Mouse (Mus musculus) adipose tissue, adult 10 weeks (tissue): ENCODE data around the gene Hist1h2af. TPM values are rescaled to one million over a fixed set of nuclear protein-coding genes. Genes with fewer than 3 reads are reported as not detected.

ENCODE experiments used
- polyA plus RNA-seq: library from polyadenylated mRNA; stranded (reverse); fragments of 350-450 nt; fragmentation: Illumina TruSeq; extraction: RNeasy Lipid Tissue Mini Kit (QIAGEN cat#74804); gene quantifications from one replicate; pipeline ENCODE4 v1.2.3, GENCODE M21; 2014; ENCODE audit warnings: low read depth, low replicate concordance

The Hist1h2af gene
- polyA plus RNA-seq, result not detected

DNA sequence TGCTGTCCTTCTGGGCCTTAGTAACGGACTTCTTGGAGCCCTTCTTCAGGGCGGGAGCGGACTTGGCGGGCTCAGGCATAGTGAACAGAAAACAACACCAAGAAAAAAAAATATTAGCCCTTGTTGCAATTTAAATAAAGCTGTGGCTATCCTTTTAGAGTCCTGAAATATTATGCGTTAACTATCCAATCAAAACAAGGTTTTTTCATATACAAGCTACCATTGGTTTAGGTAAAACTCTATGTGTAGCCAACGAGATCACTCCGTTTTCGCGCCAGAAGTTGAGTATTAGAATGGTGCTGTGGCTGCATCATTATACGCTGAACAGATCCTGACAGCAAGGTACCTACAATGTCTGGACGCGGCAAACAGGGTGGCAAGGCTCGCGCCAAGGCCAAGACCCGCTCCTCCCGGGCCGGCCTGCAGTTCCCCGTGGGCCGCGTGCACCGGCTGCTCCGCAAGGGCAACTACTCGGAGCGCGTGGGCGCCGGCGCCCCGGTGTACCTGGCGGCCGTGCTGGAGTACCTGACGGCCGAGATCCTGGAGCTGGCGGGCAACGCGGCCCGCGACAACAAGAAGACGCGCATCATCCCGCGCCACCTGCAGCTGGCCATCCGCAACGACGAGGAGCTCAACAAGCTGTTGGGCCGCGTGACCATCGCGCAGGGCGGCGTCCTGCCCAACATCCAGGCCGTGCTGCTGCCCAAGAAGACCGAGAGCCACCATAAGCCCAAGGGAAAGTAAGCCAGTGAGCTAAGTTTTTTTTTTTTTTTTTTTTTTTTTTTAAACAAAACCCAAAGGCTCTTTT, at the start of gene Hist1h2af:
Hist1h2af (plus strand) TSS at position 347 of the 808 bp plus-strand sequence.

DNA sequence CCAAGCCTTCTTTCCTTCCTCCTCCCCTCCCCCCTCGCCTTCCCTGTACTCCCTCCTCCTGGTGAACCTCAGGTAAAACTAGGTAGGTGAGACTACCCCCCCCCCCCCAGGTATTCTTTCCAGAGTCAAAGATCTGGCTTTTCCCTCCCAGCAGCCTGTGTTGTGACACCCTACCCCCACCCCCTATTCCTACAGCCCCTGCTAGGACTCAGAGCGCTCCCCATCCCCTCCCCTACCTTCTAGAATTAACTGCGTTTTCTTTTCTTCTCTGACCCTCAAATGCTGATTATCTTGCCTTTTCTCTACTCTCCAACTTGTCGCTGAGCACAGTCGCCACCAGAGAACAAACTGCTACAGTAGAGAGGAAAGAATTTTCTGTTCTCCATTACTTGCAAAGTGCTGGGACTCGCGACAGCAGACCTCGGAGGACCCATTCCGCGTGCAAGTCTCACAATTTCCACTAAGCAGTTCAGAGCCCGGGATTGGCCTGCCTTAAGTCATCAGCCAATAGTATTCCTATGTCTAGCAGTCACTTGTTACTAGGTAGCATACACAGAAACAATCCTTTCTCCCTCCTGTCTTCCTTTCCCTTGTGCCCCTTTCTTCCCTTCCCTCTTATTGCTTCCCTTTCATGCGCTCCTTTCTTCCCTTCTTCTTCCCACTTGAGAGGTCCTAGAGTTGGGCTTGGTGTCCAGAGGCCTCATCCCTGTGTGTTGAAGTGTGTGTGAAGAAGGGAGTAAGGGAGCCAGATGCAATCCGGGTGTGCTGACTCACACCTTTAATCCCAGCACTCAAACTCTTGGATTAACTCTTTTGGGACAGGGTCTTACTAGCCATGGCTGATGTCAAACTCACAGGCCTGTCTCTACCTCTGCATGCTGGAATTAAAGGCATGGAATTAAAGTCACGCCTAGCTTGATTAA, 45.0 kb upstream of the Hist1h2af start, which contains the start of gene Btn2a2:
Btn2a2 (minus strand) TSS at position 458 of the 923 bp plus-strand sequence.

DNA sequence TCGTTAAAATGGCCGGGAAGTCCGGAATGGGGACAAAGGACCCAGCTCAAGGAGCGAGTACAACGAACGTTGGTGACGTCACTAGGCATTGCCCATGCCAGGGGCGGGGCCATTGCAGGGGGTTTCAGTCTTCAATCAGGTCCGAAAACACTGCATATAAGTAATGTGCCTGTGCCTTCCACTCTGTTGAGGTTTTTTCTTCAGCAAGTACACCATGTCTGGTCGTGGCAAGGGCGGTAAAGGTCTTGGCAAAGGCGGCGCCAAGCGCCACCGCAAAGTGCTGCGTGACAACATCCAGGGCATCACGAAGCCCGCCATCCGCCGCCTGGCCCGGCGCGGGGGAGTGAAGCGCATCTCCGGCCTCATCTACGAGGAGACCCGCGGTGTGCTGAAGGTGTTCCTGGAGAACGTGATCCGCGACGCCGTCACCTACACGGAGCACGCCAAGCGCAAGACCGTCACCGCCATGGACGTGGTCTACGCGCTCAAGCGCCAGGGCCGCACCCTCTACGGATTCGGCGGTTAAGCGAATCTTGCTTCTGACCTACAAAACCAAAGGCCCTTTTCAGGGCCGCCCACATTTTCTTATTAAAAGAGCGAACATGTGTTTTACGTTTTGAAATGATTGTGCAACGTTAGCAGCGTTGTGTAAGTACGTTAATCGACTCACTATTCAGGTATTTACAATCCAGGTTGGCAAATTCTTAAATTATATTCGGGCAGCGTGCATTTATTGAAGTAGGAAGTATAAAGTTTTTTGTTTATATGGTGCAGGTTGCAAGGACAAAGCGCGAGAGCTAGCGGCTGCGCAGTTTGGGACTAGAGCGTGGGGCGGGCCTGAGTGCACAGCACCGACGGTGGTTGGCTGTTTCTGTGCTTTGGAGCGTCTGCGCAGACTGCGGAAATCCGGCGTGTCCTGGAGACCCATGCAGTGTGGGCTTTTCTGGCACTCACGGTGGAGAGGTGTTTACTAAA, 2.5 kb upstream of the Hist1h2af start, which contains the start of gene Hist1h4h:
Hist1h4h (plus strand) TSS at position 150 of the 975 bp plus-strand sequence.

DNA sequence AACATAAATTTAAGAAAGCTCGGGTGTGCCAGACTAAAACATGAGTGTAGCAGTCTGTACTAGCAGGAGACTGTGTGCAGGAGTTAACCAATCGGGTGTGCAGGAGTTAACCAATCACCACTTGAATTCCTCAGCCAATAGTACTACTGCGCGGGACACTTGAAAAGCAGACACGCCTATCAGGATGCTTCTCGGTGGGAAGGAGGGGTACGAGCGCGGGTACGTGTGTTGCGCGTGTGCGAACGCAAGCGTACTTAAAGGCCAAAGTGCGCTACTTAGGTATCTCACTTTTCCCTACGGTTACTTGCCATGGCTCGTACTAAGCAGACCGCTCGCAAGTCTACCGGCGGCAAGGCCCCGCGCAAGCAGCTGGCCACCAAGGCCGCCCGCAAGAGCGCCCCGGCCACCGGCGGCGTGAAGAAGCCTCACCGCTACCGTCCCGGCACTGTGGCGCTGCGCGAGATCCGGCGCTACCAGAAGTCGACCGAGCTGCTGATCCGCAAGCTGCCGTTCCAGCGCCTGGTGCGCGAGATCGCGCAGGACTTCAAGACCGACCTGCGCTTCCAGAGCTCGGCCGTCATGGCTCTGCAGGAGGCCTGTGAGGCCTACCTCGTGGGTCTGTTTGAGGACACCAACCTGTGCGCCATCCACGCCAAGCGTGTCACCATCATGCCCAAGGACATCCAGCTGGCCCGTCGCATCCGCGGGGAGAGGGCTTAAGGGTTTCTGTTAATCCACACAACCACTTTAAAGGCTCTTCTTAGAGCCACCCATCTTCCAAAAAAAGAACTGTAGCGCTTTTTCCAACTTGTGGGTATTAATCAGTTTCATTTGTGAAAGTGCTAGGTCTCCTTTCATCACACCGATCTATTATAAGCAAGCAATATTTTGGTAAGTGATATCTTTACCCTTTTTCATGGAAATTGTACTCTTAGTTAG, 1.7 kb downstream of the Hist1h2af start, which contains the start of gene Hist1h3g:
Hist1h3g (plus strand) TSS at position 286 of the 939 bp plus-strand sequence.

GRCm38 (mm10) chr13:23542999-23543607, 9.4 kb downstream of the Hist1h2af start, which contains the start of gene Hist1h2bh:
TSS of gene Hist1h2bh (minus strand) at chr13:23543392.

GRCm38 (mm10) chr13:23543965-23544786, 10.5 kb downstream of the Hist1h2af start, which contains the start of gene Hist1h3f:
TSS of gene Hist1h3f (plus strand) at chr13:23544052.

GRCm38 (mm10) chr13:23551146-23551834, 17.6 kb downstream of the Hist1h2af start, which contains the start of gene Hist1h4f:
TSS of gene Hist1h4f (minus strand) at chr13:23551648.

GRCm38 (mm10) chr13:23552962-23553361, 19.3 kb downstream of the Hist1h2af start, which contains the start of gene Hist1h1d:
TSS of gene Hist1h1d (plus strand) at chr13:23553262.

DNA sequence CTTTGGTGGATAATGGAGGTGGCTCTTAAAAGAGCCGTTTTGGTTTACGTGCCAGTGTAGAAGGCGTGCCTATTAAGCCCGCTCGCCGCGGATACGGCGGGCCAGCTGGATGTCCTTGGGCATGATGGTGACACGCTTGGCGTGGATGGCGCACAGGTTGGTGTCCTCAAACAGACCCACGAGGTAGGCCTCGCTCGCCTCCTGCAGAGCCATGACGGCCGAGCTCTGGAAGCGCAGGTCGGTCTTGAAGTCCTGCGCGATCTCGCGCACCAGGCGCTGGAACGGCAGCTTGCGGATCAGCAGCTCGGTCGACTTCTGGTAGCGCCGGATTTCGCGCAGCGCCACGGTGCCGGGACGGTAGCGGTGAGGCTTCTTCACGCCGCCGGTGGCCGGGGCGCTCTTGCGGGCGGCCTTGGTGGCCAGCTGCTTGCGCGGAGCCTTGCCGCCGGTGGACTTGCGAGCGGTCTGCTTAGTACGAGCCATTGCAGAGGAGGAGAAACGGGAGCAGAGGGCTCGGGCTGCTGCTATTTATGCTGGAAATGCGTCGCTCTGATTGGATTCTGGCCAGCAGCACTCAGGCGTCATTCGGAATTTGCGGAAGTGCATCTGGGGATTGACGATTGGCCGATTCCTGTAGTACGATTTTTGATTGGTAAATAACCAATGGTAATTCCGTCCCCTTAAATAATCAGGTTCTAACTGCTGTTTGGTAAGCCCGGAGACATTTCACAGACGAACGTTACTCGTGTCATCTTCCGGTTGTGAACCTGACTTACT, 28.4 kb downstream of the Hist1h2af start, which contains the start of gene Hist1h3e:
Hist1h3e (minus strand) TSS at position 487 of the 777 bp plus-strand sequence.

DNA sequence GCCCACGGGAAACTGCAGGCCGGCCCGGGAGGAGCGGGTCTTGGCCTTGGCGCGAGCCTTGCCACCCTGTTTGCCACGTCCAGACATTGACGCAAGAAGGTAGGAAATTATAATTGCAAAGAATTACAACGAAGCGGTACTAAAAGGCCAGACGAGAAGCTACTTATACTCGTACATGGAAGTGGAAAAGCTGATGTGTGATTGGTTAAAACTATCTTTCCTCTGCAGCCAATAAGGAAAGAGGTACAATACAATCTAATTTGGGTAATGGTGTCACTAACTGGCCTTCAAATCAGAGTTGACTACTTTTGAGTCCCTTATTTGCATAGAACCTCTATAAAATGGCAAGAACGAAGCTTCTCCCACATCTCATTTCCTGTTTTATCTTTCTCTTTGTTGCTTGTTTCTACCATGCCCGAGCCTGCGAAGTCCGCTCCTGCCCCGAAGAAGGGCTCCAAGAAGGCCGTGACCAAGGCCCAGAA, 37.4 kb downstream of the Hist1h2af start, which contains the start of the genes Hist1h2ae and Hist1h2bg:
Hist1h2ae (minus strand) TSS at position 199 of the 482 bp plus-strand sequence.
Hist1h2bg (plus strand) TSS at position 375 of the 482 bp plus-strand sequence.

DNA sequence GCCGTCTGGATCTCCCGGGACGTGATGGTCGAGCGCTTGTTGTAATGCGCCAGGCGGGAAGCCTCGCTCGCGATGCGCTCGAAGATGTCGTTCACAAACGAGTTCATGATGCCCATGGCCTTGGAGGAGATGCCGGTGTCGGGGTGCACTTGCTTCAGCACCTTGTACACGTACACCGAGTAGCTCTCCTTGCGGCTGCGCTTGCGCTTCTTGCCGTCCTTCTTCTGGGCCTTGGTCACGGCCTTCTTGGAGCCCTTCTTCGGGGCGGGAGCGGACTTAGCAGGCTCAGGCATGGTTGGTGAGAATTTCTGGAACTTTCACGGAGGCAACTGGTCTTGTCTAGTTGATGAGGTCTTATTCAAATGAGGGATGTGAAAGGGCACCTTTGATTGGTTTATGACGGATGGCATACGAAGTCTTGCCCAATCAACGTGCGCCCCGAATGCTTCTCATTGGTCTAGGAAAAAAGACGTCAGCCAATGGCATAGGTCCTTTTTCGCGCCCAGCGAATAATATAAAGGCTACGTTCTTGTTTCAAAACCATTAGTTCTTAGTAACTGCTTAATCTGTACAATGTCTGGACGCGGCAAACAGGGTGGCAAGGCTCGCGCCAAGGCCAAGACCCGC, 40.3 kb downstream of the Hist1h2af start, which contains the start of the genes Hist1h2bf and Hist1h2ad:
Hist1h2bf (minus strand) TSS at position 299 of the 627 bp plus-strand sequence.
Hist1h2ad (plus strand) TSS at position 484 of the 627 bp plus-strand sequence.

DNA sequence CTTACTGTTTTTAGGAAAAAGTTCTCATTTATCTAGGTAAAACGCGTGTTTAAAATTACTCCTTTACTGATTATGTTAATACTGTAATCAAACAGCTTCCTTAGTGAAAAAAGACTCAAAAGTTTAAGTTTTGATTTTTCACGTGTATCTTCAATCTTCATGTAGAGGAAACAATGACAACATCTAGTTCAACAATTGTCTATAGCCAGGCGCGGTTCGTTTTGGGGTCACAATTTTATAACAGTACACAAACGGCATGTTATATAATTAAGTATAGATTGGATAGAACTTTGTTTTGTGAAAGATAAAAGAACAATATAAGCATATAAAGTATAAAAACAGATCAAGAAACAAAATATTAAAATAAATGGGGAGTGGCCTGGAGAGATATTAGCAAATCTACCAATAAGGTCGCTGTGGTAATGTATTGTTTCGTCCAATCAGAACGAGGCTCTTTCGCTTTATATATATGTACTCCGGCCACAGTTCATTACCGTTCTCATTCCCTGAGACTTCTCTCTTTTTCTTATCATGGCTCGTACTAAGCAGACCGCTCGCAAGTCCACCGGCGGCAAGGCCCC, 41.7 kb downstream of the Hist1h2af start, which contains the start of gene Hist1h3d:
Hist1h3d (plus strand) TSS at position 493 of the 581 bp plus-strand sequence.

GRCm38 (mm10) chr13:23581408-23582218, 47.9 kb downstream of the Hist1h2af start, which contains the start of gene Hist1h4d:
TSS of gene Hist1h4d (plus strand) at chr13:23581598.

